Mouse (Mus musculus) testis, adult 2 months (tissue): Measurements from ENCODE around the gene Strbp.

Experiments
- CTCF ChIP-seq: fragments of 200-500 bp; IDR thresholded peaks from 2 replicates; pipeline ENCODE4 v1.5.1; 2012; ENCODE audit warnings: low read depth, mild to moderate bottlenecking, inconsistent platforms, low read length, moderate library complexity; ENCODE audit not compliant: control insufficient read depth, insufficient read depth, insufficient replicate concordance
- POLR2A ChIP-seq: fragments of 200-500 bp; IDR thresholded peaks from 2 replicates; pipeline ENCODE4 v1.6.1; 2012; ENCODE audit warnings: low read depth, mild to moderate bottlenecking, inconsistent platforms, low read length, moderate library complexity; ENCODE audit not compliant: control insufficient read depth

DNA sequence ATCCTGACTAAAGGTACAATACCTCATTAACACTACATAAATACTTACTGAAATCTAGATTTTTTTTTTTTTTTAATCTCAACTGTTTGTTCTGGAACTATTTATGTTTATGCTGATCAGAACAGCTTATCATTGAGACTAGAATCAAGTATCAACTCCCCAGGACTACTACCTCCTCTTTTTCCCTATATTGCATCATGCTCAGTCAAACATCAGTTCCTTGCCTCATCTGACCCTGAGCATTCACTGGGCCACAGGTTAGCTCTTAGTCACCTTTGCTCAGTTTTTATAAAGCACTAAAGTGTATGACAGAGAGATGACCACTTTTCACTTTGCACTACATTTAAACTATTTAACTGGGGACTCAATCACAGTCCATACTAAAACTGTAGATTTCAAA, 115.7 kb downstream of the Strbp start:
- TF ChIP-seq CTCF (no peak), POLR2A (no peak)
